Mouse (Mus musculus) limb, embryonic 11.5 days (tissue): ENCODE measurements around the gene Rp2. TPM values are rescaled to one million over a fixed set of nuclear protein-coding genes. Genes with fewer than 3 reads are reported as not detected.

Source experiments
- polyA plus RNA-seq: library from polyadenylated mRNA; unstranded; fragments of >200 nt; fragmentation: Nextera tagmentation; extraction: Ambion mirVana; gene quantifications from 2 replicates; pipeline ENCODE4 v1.2.1, GENCODE M21; 2014

Gene Rp2
- polyA plus RNA-seq, 1 experiment from 2014 or later, result 19.4 TPM

Other genes with a start within 250 kb of the Rp2 start
- 0.47 and 0.96 TPM in 2 replicates for gene Slc9a7, start 72.7 kb upstream of the Rp2 start, polyA plus RNA-seq
- gene Jade3, start 61.2 kb downstream of the Rp2 start, polyA plus RNA-seq, result 12.4 TPM in 2 replicates
- gene Rgn, start 185.3 kb downstream of the Rp2 start, polyA plus RNA-seq, result 0.18 TPM in 1 of 2 replicates, not detected in the other